Comparison of ENCODE assay signal across 22 mouse cellular contexts in the genomic region with DNA sequence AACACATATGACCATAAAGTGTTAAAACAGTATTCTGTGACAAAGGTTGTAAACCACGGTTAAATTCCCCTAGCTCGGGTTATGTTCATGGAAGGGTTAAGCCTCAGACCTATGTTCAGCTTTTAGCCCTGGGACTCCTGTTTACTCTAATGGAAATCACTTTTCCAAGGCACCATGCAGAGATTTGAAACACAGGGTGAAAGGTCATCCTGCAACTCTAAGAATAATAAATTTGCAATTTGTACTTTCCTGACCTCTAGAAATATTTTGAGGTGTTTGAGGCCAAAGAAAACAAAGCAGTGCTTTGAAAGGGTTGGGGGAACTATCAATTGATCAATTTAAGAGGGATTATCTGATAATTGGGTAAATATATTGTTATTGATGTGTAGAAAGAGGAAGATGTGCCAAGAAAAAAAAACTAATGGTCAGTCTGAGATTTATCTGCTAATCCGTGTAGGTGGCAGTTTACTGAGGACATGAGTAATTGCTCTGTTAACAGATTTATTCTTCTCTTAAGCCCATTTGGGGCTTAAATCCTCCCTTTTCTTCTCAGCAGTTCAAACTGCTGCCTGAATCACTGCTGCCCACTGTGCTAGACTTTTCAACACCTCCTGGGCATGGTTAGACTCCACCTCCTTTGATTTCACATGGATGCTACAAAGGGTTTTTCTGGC.
DNase-seq lines count a peak whose midpoint lies in the region; ATAC-seq and TF ChIP-seq lines count a peak whose summit lies in the region.
"Had no signal": no experiment of that assay in that cellular context is flagged by ENCODE, and none has a peak within 500 bp of the region (broad histone marks: within the 10 kb centered on the region; RNA-seq: fewer than 3 reads in every experiment).

No protein-coding gene starts in this region.

- H3K9ac ChIP-seq in forebrain, embryonic 16.5 days (replicated peaks; ENCODE audit: low read depth, low read length): no peak overlapping the region
- no peak overlapping the region for H3K9ac ChIP-seq in kidney, postnatal 0 days (ENCODE audit: low read depth, low read length)
- no peak overlapping the region for H3K9ac ChIP-seq in heart, adult 2 months (ENCODE audit: low read depth, low read length)
- H3K9ac ChIP-seq: hindbrain, embryonic 14.5 days; lung, embryonic 14.5 days; midbrain, embryonic 15.5 days; neural tube, embryonic 12.5 days had no signal

- H3K79me2 ChIP-seq in heart, adult 2 months (replicated peaks; ENCODE audit: control insufficient read depth, insufficient read depth, low read length): no peaks in the 10 kb centered on the region

- H3K36me3 ChIP-seq in forebrain, embryonic 10.5 days (replicated peaks): no peaks in the 10 kb centered on the region
- H3K36me3 ChIP-seq in forebrain, embryonic 16.5 days (ENCODE audit: control insufficient read depth, insufficient read depth): no peaks in the 10 kb centered on the region
- H3K36me3 ChIP-seq in kidney, postnatal 0 days (ENCODE audit: insufficient read depth, low read length): no peaks in the 10 kb centered on the region
- H3K36me3 ChIP-seq in kidney, adult 2 months (ENCODE audit: control insufficient read depth, insufficient read depth, low read length): no peaks in the 10 kb centered on the region
- H3K36me3 ChIP-seq in heart, adult 2 months (ENCODE audit: control insufficient read depth, insufficient read depth, low read length): no peaks in the 10 kb centered on the region
- H3K36me3 ChIP-seq: midbrain, embryonic 15.5 days; neural tube, embryonic 12.5 days had no signal

- TF ChIP-seq POLR2A in kidney, adult 2 months (IDR thresholded peaks at IDR 0.05; ENCODE audit: low read depth, low read length): no peak
- no peak for TF ChIP-seq POLR2A in heart, adult 2 months (IDR thresholded peaks at IDR 0.05; ENCODE audit: insufficient read depth, low read depth, low read length)

- no peak for ATAC-seq in forebrain, embryonic 16.5 days
- ATAC-seq in kidney, postnatal 0 days (replicated peaks; ENCODE audit: low FRiP score, low read depth): no peak
- ATAC-seq: intestine, postnatal 0 days; midbrain, embryonic 15.5 days had no signal

- WGBS in forebrain, embryonic 10.5 days: 4% methylated on average over 3 of the region's 3 CpGs
- WGBS in forebrain, embryonic 16.5 days: 3% methylated on average over 3 of the region's 3 CpGs
- WGBS in kidney, postnatal 0 days: 5% methylated on average over 3 of the region's 3 CpGs
- WGBS in kidney, adult 2 months: 9% methylated on average over 3 of the region's 3 CpGs
- WGBS in heart, adult 2 months: 43% methylated on average over 3 of the region's 3 CpGs

- no peaks in the 10 kb centered on the region for H3K9me3 ChIP-seq in forebrain, embryonic 10.5 days
- H3K9me3 ChIP-seq in forebrain, embryonic 16.5 days (ENCODE audit: control insufficient read depth, low read length): no peaks in the 10 kb centered on the region
- H3K9me3 ChIP-seq in kidney, postnatal 0 days (replicated peaks; ENCODE audit: low read length): no peaks in the 10 kb centered on the region
- H3K9me3 ChIP-seq: midbrain, embryonic 15.5 days; neural tube, embryonic 12.5 days had no signal

- H3K4me1 ChIP-seq in forebrain, embryonic 10.5 days: peaks cover 12% of the 10 kb centered on the region
- H3K4me1 ChIP-seq in forebrain, embryonic 16.5 days (replicated peaks; ENCODE audit: control insufficient read depth, insufficient read depth, low read length): no peaks in the 10 kb centered on the region
- H3K4me1 ChIP-seq in kidney, postnatal 0 days (replicated peaks; ENCODE audit: insufficient read depth, low read length): no peaks in the 10 kb centered on the region
- H3K4me1 ChIP-seq in kidney, adult 2 months (ENCODE audit: control insufficient read depth, insufficient read depth, low read length): no peaks in the 10 kb centered on the region
- no peaks in the 10 kb centered on the region for H3K4me1 ChIP-seq in heart, adult 2 months (ENCODE audit: control insufficient read depth, insufficient read depth, low read length)
- H3K4me1 ChIP-seq: midbrain, embryonic 15.5 days; neural tube, embryonic 12.5 days had no signal

- no peak overlapping the region for H3K27ac ChIP-seq in forebrain, embryonic 10.5 days
- H3K27ac ChIP-seq in forebrain, embryonic 16.5 days (ENCODE audit: low read length): no peak overlapping the region
- H3K27ac ChIP-seq in kidney, postnatal 0 days: no peak overlapping the region
- H3K27ac ChIP-seq in kidney, adult 2 months (ENCODE audit: insufficient read depth, low read depth, low read length): no peak overlapping the region
- H3K27ac ChIP-seq in heart, adult 2 months: no peak overlapping the region
- H3K27ac ChIP-seq: hindbrain, embryonic 14.5 days; midbrain, embryonic 15.5 days; neural tube, embryonic 12.5 days had no signal

- intact Hi-C loops in heart, adult 2 months (cut with DNase I): no loop called here

- peaks cover 46% of the 10 kb centered on the region for H3K27me3 ChIP-seq in forebrain, embryonic 10.5 days (ENCODE audit: poor library complexity, severe bottlenecking)
- no peaks in the 10 kb centered on the region for H3K27me3 ChIP-seq in forebrain, embryonic 16.5 days (replicated peaks; ENCODE audit: control insufficient read depth, insufficient read depth, low read length)
- H3K27me3 ChIP-seq in kidney, postnatal 0 days (ENCODE audit: insufficient read depth, low read length): no peaks in the 10 kb centered on the region
- no peaks in the 10 kb centered on the region for H3K27me3 ChIP-seq in kidney, adult 2 months (replicated peaks; ENCODE audit: control insufficient read depth, insufficient read depth, low read length)
- no peaks in the 10 kb centered on the region for H3K27me3 ChIP-seq in heart, adult 2 months (ENCODE audit: control insufficient read depth, insufficient read depth, low read length)
- H3K27me3 ChIP-seq: midbrain, embryonic 15.5 days; neural tube, embryonic 12.5 days had no signal

- no peak for TF ChIP-seq CTCF in kidney, postnatal 0 days (IDR thresholded peaks at IDR 0.05; ENCODE audit: low read depth)
- no peak for TF ChIP-seq CTCF in kidney, adult 2 months (conservative IDR thresholded peaks at IDR 0.05; ENCODE audit: insufficient read depth, insufficient read length, low read depth, low read length)
- TF ChIP-seq CTCF in heart, adult 2 months (IDR thresholded peaks at IDR 0.05): no peak

- DNase-seq in forebrain, embryonic 10.5 days (ENCODE audit: extremely low spot score, low spot score): peak; percentile 25
- peak; percentile 74 for DNase-seq in kidney, postnatal 0 days (ENCODE audit: low spot score)
- DNase-seq in kidney, adult 2 months: no peak
- peak; percentile 43 for DNase-seq in R1 (ENCODE audit: low read depth, low spot score)
- peak; percentile 70 for DNase-seq in hindlimb bud, embryonic 11.5 days (ENCODE audit: extremely low spot score, low read depth, low spot score)
- DNase-seq in heart, adult 2 months: no peak
- no peak for DNase-seq in ovary, adult 18-20 months (ENCODE audit: low spot score)
- DNase-seq: adrenal gland, postnatal 10 days; cerebellum, adult 11-12 months; cerebellum, postnatal 36 days; gastrocnemius, postnatal 25 days; heart, postnatal 10 days; lung, embryonic 14.5 days; lung, postnatal 4 days; right cerebral cortex, postnatal 4 days; thymus, postnatal 14 days had no signal

- no peak for TF ChIP-seq EP300 in heart, adult 2 months (IDR thresholded peaks at IDR 0.05; ENCODE audit: insufficient read depth, low read depth, low read length)

- no peak overlapping the region for H3K4me2 ChIP-seq in forebrain, embryonic 16.5 days (ENCODE audit: low read length)
- H3K4me2 ChIP-seq in kidney, postnatal 0 days (ENCODE audit: low read length): no peak overlapping the region
- H3K4me2 ChIP-seq: hindbrain, embryonic 14.5 days; liver, embryonic 11.5 days; lung, embryonic 14.5 days; midbrain, embryonic 15.5 days; neural tube, embryonic 12.5 days had no signal

- no peak overlapping the region for H3K4me3 ChIP-seq in forebrain, embryonic 10.5 days
- H3K4me3 ChIP-seq in forebrain, embryonic 16.5 days (replicated peaks; ENCODE audit: low read length): no peak overlapping the region
- H3K4me3 ChIP-seq in kidney, postnatal 0 days (replicated peaks; ENCODE audit: low read depth, low read length): no peak overlapping the region
- no peak overlapping the region for H3K4me3 ChIP-seq in kidney, adult 2 months (ENCODE audit: insufficient read depth, low read depth, low read length)
- no peak overlapping the region for H3K4me3 ChIP-seq in heart, adult 2 months
- H3K4me3 ChIP-seq: midbrain, embryonic 15.5 days; neural tube, embryonic 12.5 days had no signal

Comparison
In these comparisons a context has a peak if more than half of its experiments do, and no peak if none do; other contexts are left out.
1. DNase-seq: peak in forebrain, embryonic 10.5 days (single experiment), kidney, postnatal 0 days (single experiment), R1 (single experiment) and hindlimb bud, embryonic 11.5 days (single experiment); none in kidney, adult 2 months (single experiment), heart, adult 2 months (0 of 2) and ovary, adult 18-20 months (single experiment).